Mouse (Mus musculus) heart, postnatal 36 days (tissue): ENCODE data around the gene Col6a2. TPM values are rescaled to one million over a fixed set of nuclear protein-coding genes. Genes with fewer than 3 reads are reported as not detected.
A peak's percentile ranks its signal among the peaks of the same experiment; 100 is the strongest.

ENCODE experiments used
- DNase-seq, 2 experiments: peaks; one replicate each; pipeline ENCODE4 v3.0.0; 2021 to 2022
- intact Hi-C: fragments of 180-260 bp; cut with DNase I; formaldehyde crosslinking; loops from one replicate; pipeline ENCODE4 v1.15.1; 2025
- total RNA-seq, 2 experiments: library from RNA; stranded (reverse); gene quantifications; 2 replicates each; pipeline ENCODE4 v1.2.3; 2021

Col6a2 gene
- 10 to 100 TPM; 78.2 to 87.8 TPM for total RNA-seq

- intact Hi-C loops: loop anchor here (1.0 to 5.0 kb wide), 3 partner anchors 105 to 176 kb away; partner anchors contain the start of gene 2610028H24Rik
- peak; percentile 95 for DNase-seq
Measured at GRCm38 (mm10) chr10:76622928-76623680, at the start of gene Col6a2. Gene Col6a2, minus strand, starts transcription at chr10:76623630.

- DNase-seq: no peak
Measured at GRCm38 (mm10) chr10:76671939-76672338, 48.5 kb upstream of the Col6a2 start.

DNA sequence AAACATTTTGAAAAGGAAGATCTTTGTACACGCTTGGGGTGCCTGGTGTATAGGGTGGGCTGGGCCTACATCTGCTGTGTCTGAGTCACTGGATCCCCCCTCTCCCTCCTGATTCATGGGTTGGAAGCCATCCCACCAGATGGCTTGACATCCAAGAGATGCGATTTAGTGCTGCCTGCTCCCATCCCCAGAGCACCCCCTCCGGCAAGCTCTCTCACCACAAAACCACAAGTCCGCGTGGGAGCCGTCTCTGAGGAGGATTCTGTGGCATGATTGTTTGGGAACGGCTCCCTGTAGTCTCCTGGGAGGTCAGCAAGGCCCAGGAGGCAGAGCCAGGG lies 45.5 kb upstream of the Col6a2 start:
- intact Hi-C loops: no loop called here
- DNase-seq: peak; percentile 29 to 46

More at GRCm38 (mm10) chr10:76671939-76672338, 48.5 kb upstream of the Col6a2 start:
- intact Hi-C loops: no loop called here

DNA sequence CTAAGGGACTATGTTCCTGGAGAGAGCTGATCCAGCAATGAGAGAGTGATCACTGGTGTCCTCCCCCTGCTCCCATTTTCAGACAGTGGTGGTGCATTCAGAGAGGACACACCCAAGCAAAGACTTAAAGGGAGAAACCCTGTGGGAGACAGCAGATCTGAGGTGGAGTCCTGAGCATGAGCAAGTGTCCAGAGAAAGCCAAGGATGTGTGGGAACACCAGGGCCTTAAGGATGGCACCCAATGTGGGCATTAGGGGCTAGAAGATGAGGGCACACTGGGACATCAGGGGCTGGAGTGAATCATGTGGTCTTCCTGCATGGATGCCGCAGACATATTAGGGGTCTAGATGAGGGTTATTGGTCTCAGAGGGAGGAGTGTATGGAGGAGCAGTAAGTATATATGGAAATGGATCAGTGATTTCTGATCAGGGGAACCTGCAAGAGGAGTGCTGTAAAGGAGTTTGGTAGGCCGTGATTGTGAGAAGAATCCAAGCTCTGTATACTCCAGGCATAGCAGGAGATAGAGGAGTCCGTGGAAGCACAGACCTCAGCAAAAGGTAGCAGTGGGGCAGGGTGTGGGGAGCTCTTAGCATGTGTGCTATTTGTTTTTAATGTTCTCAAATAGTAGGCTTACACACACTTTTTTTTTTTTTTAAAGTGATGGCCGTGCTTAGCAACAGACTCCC lies 45.0 kb upstream of the Col6a2 start:
- no peak for DNase-seq
- intact Hi-C loops: no loop called here

- intact Hi-C loops: no loop called here
- no peak for DNase-seq
Measured at GRCm38 (mm10) chr10:76667197-76667805, 43.9 kb upstream of the Col6a2 start.

DNA sequence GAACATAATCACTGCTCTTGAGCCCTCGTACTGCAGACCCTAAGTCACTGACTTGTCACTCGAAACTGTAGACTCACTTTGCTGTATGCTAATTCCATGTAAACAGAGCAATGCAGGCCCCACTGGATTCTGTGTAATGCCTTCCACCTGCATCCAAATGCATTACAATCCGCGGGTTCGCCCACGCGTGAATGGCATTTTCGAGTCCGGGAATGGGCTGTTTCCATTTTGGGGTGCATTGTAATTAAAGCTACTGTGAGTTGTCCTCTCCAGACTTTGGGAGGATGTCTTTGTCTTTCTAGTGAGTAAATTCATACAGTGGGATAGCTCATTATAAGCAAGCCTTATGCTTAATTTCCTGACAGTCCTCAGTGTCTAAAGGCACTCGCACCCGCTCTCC lies 42.1 kb upstream of the Col6a2 start:
- no peak for DNase-seq
- intact Hi-C loops: no loop called here

GRCm38 (mm10) chr10:76664156-76665115 lies 41.0 kb upstream of the Col6a2 start:
- intact Hi-C loops: no loop called here

GRCm38 (mm10) chr10:76653345-76654336 lies 30.2 kb upstream of the Col6a2 start:
- intact Hi-C loops: no loop called here
- no peak for DNase-seq

More at GRCm38 (mm10) chr10:76664156-76665115, 41.0 kb upstream of the Col6a2 start:
- DNase-seq: peak; percentile 71 to 76

DNA sequence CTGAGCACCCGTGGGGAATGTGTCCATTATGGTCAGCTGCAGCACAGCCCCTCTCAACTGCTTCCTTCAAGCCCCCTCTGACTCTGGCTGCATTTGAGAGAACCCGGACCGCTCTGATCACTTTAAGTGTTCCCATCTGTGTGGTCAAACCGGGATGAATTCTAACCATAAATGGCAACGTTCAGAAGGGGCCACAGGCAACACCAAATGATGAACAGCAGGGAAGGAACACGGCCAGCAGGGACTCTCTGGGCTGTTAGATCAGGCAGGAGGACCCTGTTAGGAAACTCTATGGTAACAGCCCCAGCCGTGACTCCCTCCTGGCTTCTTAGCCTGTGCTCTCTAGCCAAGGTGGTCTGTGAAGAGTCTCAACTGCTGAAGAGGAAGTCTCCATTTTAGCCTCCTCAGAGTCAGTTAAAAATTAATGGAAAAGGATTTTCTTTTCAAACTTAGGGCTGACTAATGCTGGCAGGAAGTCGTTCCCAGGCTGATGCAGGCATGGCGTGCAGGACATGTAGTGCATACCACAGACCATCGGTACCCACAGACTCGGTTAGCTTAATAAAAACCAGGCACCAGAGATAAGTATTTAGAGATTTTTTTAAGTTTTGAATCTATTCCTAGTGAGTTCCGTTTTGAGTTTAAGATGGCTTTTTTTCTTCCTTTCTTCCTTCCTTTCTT lies 27.4 kb upstream of the Col6a2 start:
- intact Hi-C loops: no loop called here
- no peak for DNase-seq

DNA sequence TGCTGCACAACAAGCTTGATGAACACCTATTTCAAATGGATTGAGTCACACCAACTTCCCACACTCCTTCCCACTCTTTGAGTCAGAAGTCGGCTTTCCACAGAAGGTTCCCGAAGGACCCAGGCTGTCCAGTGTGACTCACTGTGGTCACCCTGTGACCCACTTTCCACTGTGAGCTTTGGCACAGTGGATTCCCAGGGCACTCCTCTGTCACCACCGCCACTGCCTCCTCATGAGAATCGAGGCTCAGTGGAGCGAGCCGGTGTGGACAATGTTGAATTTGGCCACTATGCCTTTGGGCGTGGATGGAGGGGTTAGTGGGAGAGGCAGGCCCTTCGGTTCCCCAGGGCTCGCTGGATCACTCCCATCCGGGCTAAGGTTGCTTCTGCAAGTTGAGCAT lies 25.3 kb upstream of the Col6a2 start:
- peak; percentile 50 to 57 for DNase-seq
- intact Hi-C loops: no loop called here

- no peak for DNase-seq
- intact Hi-C loops: no loop called here
Measured at GRCm38 (mm10) chr10:76647390-76647789, 24.0 kb upstream of the Col6a2 start.

DNA sequence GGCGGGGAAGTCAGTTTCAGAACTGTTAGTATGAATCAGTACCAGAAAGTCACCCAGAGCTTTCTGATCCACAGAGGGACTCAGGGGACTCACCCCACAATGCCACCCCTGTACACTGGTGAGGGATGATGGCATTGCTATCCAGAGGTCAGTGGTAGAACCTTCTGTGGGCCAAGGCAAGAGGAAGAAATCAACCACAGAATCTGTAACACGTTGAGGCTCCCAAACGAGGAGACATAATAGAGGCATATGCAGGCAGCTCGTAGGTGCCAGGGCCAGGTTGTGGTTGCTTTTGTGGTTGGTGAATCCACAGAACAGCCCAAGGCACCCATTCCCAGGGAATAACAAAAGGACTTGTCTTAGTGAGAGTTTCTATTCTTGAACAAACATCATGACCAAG lies 22.3 kb upstream of the Col6a2 start:
- DNase-seq: no peak
- intact Hi-C loops: no loop called here

DNA sequence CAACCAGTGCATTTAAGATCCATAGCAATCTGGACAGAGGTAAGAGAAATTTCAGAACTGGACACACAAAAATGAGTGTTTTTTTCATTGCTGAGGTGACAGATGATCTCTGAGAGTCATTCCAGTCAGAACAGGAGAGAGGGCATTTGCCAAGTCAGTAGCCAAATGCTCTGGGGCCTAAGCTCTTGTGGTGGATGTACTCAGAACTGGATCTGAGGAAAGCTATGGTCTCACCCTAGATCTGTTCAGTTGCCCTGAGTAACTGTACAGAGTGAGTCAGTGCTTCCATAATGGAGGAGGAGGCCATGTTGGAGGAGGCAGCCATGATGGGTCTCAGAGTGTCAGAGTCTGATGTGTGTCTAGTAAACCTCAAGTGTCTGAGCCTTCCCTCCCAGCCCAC lies 21.6 kb upstream of the Col6a2 start:
- no peak for DNase-seq
- intact Hi-C loops: no loop called here

GRCm38 (mm10) chr10:76643999-76644398 lies 20.6 kb upstream of the Col6a2 start:
- intact Hi-C loops: no loop called here
- DNase-seq: peak; percentile 61 to 65

GRCm38 (mm10) chr10:76643446-76643845 lies 20.0 kb upstream of the Col6a2 start:
- DNase-seq: no peak
- intact Hi-C loops: no loop called here

- peak; percentile 36 to 55 for DNase-seq
- intact Hi-C loops: no loop called here
Measured at GRCm38 (mm10) chr10:76642628-76643434, 19.4 kb upstream of the Col6a2 start.

DNA sequence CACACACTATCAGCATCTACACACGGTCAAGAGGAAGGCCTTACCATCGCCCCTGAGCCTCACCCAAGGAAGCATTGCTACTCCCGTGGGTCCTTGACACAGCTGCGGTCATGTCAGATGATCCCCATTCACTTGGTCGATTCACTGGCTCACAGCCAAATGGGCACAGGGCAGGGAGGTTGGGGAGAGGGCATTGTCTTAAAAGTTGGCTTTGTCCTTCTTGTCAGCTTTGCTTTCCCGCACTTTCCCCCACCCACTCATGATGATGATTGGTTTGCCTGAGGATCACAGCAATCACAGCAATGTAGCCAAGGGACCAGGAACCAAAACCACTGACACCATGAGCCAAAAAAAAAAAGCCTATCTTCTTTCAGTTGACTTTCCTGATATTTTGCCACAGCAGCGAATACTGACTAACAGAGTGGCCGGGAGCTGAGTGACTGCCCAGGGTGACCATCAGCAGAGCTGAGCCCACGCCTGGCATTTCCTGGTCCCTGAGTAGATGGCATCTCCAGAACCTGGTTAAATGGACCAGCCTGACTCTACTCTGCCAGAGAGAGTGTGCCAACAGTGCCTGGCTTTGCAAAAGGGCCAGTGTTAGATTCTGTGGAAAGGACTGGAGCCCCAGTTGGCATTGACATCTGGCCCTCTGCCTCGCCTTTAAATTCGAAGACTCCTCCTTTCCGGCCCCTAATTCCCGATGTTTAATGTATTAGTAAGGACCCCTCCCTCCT lies 18.6 kb upstream of the Col6a2 start:
- DNase-seq: no peak
- intact Hi-C loops: no loop called here
